Mouse (Mus musculus) small intestine, adult 2 months (tissue): Measurements from ENCODE around the gene Uxs1. TPM values are rescaled to one million over a fixed set of nuclear protein-coding genes. Genes with fewer than 3 reads are reported as not detected.

Experiments used
- H3K27ac ChIP-seq: fragments of 200-500 bp; 2 replicates; pipeline ENCODE4 v1.5.1; 2012; ENCODE audit warnings: low read depth, low read length, control low read depth, inconsistent platforms; ENCODE audit not compliant: insufficient read depth
- H3K27me3 ChIP-seq: fragments of 200-500 bp; 2 replicates; pipeline ENCODE4 v1.6.1; 2012; ENCODE audit warnings: mild to moderate bottlenecking, moderate library complexity, low read length, inconsistent platforms; ENCODE audit not compliant: control insufficient read depth, insufficient read depth
- H3K36me3 ChIP-seq: fragments of 200-500 bp; 2 replicates; pipeline ENCODE4 v1.6.1; 2012; ENCODE audit warnings: mild to moderate bottlenecking, low read length, control low read depth, inconsistent platforms; ENCODE audit not compliant: control insufficient read depth, insufficient read depth
- H3K4me1 ChIP-seq: fragments of 200-500 bp; 2 replicates; pipeline ENCODE4 v1.6.1; 2012; ENCODE audit warnings: low read length, inconsistent platforms, mixed read lengths; ENCODE audit not compliant: control insufficient read depth, insufficient read depth, insufficient read length
- H3K4me3 ChIP-seq: fragments of 200-500 bp; 2 replicates; pipeline ENCODE4 v1.5.1; 2012; ENCODE audit warnings: low read depth, mild to moderate bottlenecking, control low read depth, inconsistent platforms, low read length, moderate library complexity
- CTCF ChIP-seq: fragments of 200-500 bp; IDR thresholded peaks from 2 replicates; pipeline ENCODE4 v1.5.1; 2012; ENCODE audit warnings: low read depth, mild to moderate bottlenecking, control low read depth, inconsistent platforms, low read length, moderate library complexity, mixed read lengths; ENCODE audit not compliant: insufficient replicate concordance, insufficient read length; ENCODE audit errors: extremely low read depth
- POLR2A ChIP-seq: fragments of 200-500 bp; IDR thresholded peaks from 2 replicates; pipeline ENCODE4 v1.6.1; 2012; ENCODE audit warnings: low read depth, mild to moderate bottlenecking, control low read depth, inconsistent platforms, low read length, moderate library complexity
- WGBS: fragments of 180-500 bp; shearing (Covaris S2); methylation state at CpG from one replicate; pipeline ENCODE4 v1.1.7; 2018; 5-methylcytosine and 5-hydroxymethylcytosine counted together
- polyA plus RNA-seq: library from polyadenylated mRNA; depleted of rRNA; stranded (reverse); fragments of >200 nt; gene quantifications from 2 replicates; pipeline ENCODE4 v1.2.3, GENCODE M21; 2012

Uxs1 gene
- polyA plus RNA-seq, 1 experiment: 4.1 TPM

GRCm38 (mm10) chr1:43768385-43768990 lies 59.1 kb downstream of the Uxs1 start:
- Histone ChIP-seq H3K4me3 (no peak overlapping the region), H3K36me3 (peaks cover 8% of the 10 kb centered on the region; the same call in 1 of the 2 replicates), H3K27ac (no peak overlapping the region), H3K4me1 (peaks cover 5% of the 10 kb centered on the region; the same call in 1 of the 2 replicates), H3K27me3 (no peaks in the 10 kb centered on the region)
- no peak for TF ChIP-seq CTCF
- no peak for TF ChIP-seq POLR2A
- WGBS: 65% methylated on average over 4 of the region's 4 CpGs

- H3K4me1 ChIP-seq: peaks cover 5% of the 10 kb centered on the region; the same call in 1 of the 2 replicates
- H3K36me3 ChIP-seq: peaks cover 4% of the 10 kb centered on the region; the same call in 1 of the 2 replicates
- no peak overlapping the region for H3K27ac ChIP-seq
- H3K4me3 ChIP-seq: no peak overlapping the region
- no peak for TF ChIP-seq CTCF
- no peak for TF ChIP-seq POLR2A
- WGBS: 98% methylated on average over 2 of the region's 2 CpGs
- H3K27me3 ChIP-seq: no peaks in the 10 kb centered on the region
These were observed 61.3 kb downstream of the Uxs1 start for GRCm38 (mm10) chr1:43766328-43766727.

GRCm38 (mm10) chr1:43764481-43764880 lies 63.1 kb downstream of the Uxs1 start:
- WGBS: 86% methylated on average over 2 of the region's 2 CpGs
- no peak overlapping the region for H3K4me3 ChIP-seq
- H3K27me3 ChIP-seq: no peaks in the 10 kb centered on the region
- peaks cover 6% of the 10 kb centered on the region; the same call in 1 of the 2 replicates for H3K36me3 ChIP-seq
- TF ChIP-seq POLR2A: no peak
- TF ChIP-seq CTCF: no peak
- no peak overlapping the region for H3K27ac ChIP-seq
- no peaks in the 10 kb centered on the region; the same call in 1 of the 2 replicates for H3K4me1 ChIP-seq

GRCm38 (mm10) chr1:43760085-43760484 lies 67.5 kb downstream of the Uxs1 start:
- Histone ChIP-seq H3K27me3 (no peaks in the 10 kb centered on the region), H3K4me3 (no peak overlapping the region)
- TF ChIP-seq CTCF: no peak
- no peak for TF ChIP-seq POLR2A

GRCm38 (mm10) chr1:43754448-43755312 lies 72.9 kb downstream of the Uxs1 start:
- WGBS: 63% methylated on average over 8 of the region's 8 CpGs
- H3K27me3 ChIP-seq: no peaks in the 10 kb centered on the region
- no peak overlapping the region for H3K27ac ChIP-seq
- H3K4me3 ChIP-seq: no peak overlapping the region
- no peaks in the 10 kb centered on the region for H3K4me1 ChIP-seq
- TF ChIP-seq CTCF (no peak), POLR2A (no peak)
- H3K36me3 ChIP-seq: peaks cover 21% of the 10 kb centered on the region

More at GRCm38 (mm10) chr1:43760085-43760484, 67.5 kb downstream of the Uxs1 start:
- Histone ChIP-seq H3K36me3 (peaks cover 8% of the 10 kb centered on the region), H3K27ac (no peak overlapping the region), H3K4me1 (no peaks in the 10 kb centered on the region)

GRCm38 (mm10) chr1:43738519-43738894 lies 89.1 kb downstream of the Uxs1 start:
- TF ChIP-seq CTCF (no peak), POLR2A (no peak)
- WGBS: 92% methylated on average over 10 of the region's 10 CpGs
- no peaks in the 10 kb centered on the region for H3K27me3 ChIP-seq
- H3K27ac ChIP-seq: no peak overlapping the region
- H3K4me3 ChIP-seq: no peak overlapping the region
- H3K4me1 ChIP-seq: 0 out of 2 replicates have a peak, but pooled peaks cover 2% of the 10 kb centered on the region
- no peaks in the 10 kb centered on the region for H3K36me3 ChIP-seq

- no peak overlapping the region for H3K4me3 ChIP-seq
- no peaks in the 10 kb centered on the region for H3K36me3 ChIP-seq
- 0 out of 2 replicates have a peak, but pooled peaks cover 2% of the 10 kb centered on the region for H3K4me1 ChIP-seq
- H3K27me3 ChIP-seq: no peaks in the 10 kb centered on the region
- 75% methylated on average over 7 of the region's 7 CpGs for WGBS
- H3K27ac ChIP-seq: no peak overlapping the region
- TF ChIP-seq CTCF: no peak
- TF ChIP-seq POLR2A: no peak
These were observed 89.6 kb downstream of the Uxs1 start for GRCm38 (mm10) chr1:43737812-43738518.
